Mouse (Mus musculus): ENCODE results near the gene Nkiras1. TPM values are rescaled to one million over a fixed set of nuclear protein-coding genes. Genes with fewer than 3 reads are reported as not detected.
"Not testable (repeated sequence)": the region's sequence is repeated elsewhere in the genome, so short reads cannot be mapped to it uniquely, and the experiment has no call there.

Gene Nkiras1
- total RNA-seq, 1 experiment from 2014 or later: 27.5 TPM

- not testable (repeated sequence) for ATAC-seq (ENCODE audit: extremely low read depth, insufficient number of reproducible peaks, low FRiP score, poor library complexity, severe bottlenecking)
Observed at GRCm38 (mm10) chr14:18269947-18270528, 898 bp upstream of the Nkiras1 start.

- no peak for ATAC-seq (ENCODE audit: extremely low read depth, insufficient number of reproducible peaks, low FRiP score, poor library complexity, severe bottlenecking)
Observed at GRCm38 (mm10) chr14:18271666-18272065, 730 bp downstream of the Nkiras1 start.

GRCm38 (mm10) chr14:18274526-18274925, 3.6 kb downstream of the Nkiras1 start:
- no peak for ATAC-seq (ENCODE audit: extremely low read depth, insufficient number of reproducible peaks, low FRiP score, poor library complexity, severe bottlenecking)

GRCm38 (mm10) chr14:18280375-18280774, 9.4 kb downstream of the Nkiras1 start:
- no peak for ATAC-seq (ENCODE audit: extremely low read depth, insufficient number of reproducible peaks, low FRiP score, poor library complexity, severe bottlenecking)

- ATAC-seq (ENCODE audit: extremely low read depth, insufficient number of reproducible peaks, low FRiP score, poor library complexity, severe bottlenecking): 0 out of 2 replicates have a peak, but pooled peaks have one; percentile 13
Observed at GRCm38 (mm10) chr14:18284581-18284980, 13.6 kb downstream of the Nkiras1 start.

- no peak for ATAC-seq (ENCODE audit: extremely low read depth, insufficient number of reproducible peaks, low FRiP score, poor library complexity, severe bottlenecking)
Observed at GRCm38 (mm10) chr14:18285476-18285875, 14.5 kb downstream of the Nkiras1 start.

GRCm38 (mm10) chr14:18286441-18286840, 15.5 kb downstream of the Nkiras1 start:
- no peak for ATAC-seq (ENCODE audit: extremely low read depth, insufficient number of reproducible peaks, low FRiP score, poor library complexity, severe bottlenecking)

GRCm38 (mm10) chr14:18287391-18287790, 16.5 kb downstream of the Nkiras1 start:
- ATAC-seq (ENCODE audit: extremely low read depth, insufficient number of reproducible peaks, low FRiP score, poor library complexity, severe bottlenecking): no peak

GRCm38 (mm10) chr14:18292111-18292510, 21.2 kb downstream of the Nkiras1 start:
- ATAC-seq (ENCODE audit: extremely low read depth, insufficient number of reproducible peaks, low FRiP score, poor library complexity, severe bottlenecking): no peak

- no peak for ATAC-seq (ENCODE audit: extremely low read depth, insufficient number of reproducible peaks, low FRiP score, poor library complexity, severe bottlenecking)
Observed at GRCm38 (mm10) chr14:18292578-18292977, 21.6 kb downstream of the Nkiras1 start.

- no peak for ATAC-seq (ENCODE audit: extremely low read depth, insufficient number of reproducible peaks, low FRiP score, poor library complexity, severe bottlenecking)
Observed at GRCm38 (mm10) chr14:18297441-18297840, 26.5 kb downstream of the Nkiras1 start.

- ATAC-seq (ENCODE audit: extremely low read depth, insufficient number of reproducible peaks, low FRiP score, poor library complexity, severe bottlenecking): no peak
Observed at GRCm38 (mm10) chr14:18298874-18299273, 27.9 kb downstream of the Nkiras1 start.

GRCm38 (mm10) chr14:18300676-18301075, 29.7 kb downstream of the Nkiras1 start:
- no peak for ATAC-seq (ENCODE audit: extremely low read depth, insufficient number of reproducible peaks, low FRiP score, poor library complexity, severe bottlenecking)

GRCm38 (mm10) chr14:18301591-18301990, 30.7 kb downstream of the Nkiras1 start:
- ATAC-seq (ENCODE audit: extremely low read depth, insufficient number of reproducible peaks, low FRiP score, poor library complexity, severe bottlenecking): peak; percentile 76

- no peak for ATAC-seq (ENCODE audit: extremely low read depth, insufficient number of reproducible peaks, low FRiP score, poor library complexity, severe bottlenecking)
Observed at GRCm38 (mm10) chr14:18302750-18303149, 31.8 kb downstream of the Nkiras1 start.

GRCm38 (mm10) chr14:18303262-18303661, 32.3 kb downstream of the Nkiras1 start:
- ATAC-seq (ENCODE audit: extremely low read depth, insufficient number of reproducible peaks, low FRiP score, poor library complexity, severe bottlenecking): no peak

- no peak for ATAC-seq (ENCODE audit: extremely low read depth, insufficient number of reproducible peaks, low FRiP score, poor library complexity, severe bottlenecking)
Observed at GRCm38 (mm10) chr14:18304165-18304564, 33.2 kb downstream of the Nkiras1 start.

GRCm38 (mm10) chr14:18317457-18318411, 46.8 kb downstream of the Nkiras1 start:
- ATAC-seq (ENCODE audit: extremely low read depth, insufficient number of reproducible peaks, low FRiP score, poor library complexity, severe bottlenecking): no peak

- ATAC-seq (ENCODE audit: extremely low read depth, insufficient number of reproducible peaks, low FRiP score, poor library complexity, severe bottlenecking): no peak
Observed at GRCm38 (mm10) chr14:18326968-18327672, 56.2 kb downstream of the Nkiras1 start.

Measured in neutrophil, adult 5-6 weeks (primary cell).